Mouse (Mus musculus): ENCODE measurements around the gene Dmtf1.
"Not testable (repeated sequence)": the region's sequence is repeated elsewhere in the genome, so short reads cannot be mapped to it uniquely, and the experiment has no call there.

- TF ChIP-seq GATA1 (IDR thresholded peaks at IDR 0.05; ENCODE audit: borderline replicate concordance, low read length); FLI1 (IDR thresholded peaks at IDR 0.05; ENCODE audit: low read length): not testable (repeated sequence)
These were observed 7.9 kb upstream of the Dmtf1 start for GRCm38 (mm10) chr5:9169328-9170005.

Data from megakaryocyte, embryonic 14.5 days (primary cell).